Mouse (Mus musculus) left cerebral cortex, postnatal 10 days (tissue): ENCODE measurements around the gene Skida1. TPM values are rescaled to one million over a fixed set of nuclear protein-coding genes. Genes with fewer than 3 reads are reported as not detected.

Source experiments
- DNase-seq, 2 experiments: peaks; one replicate each; pipeline ENCODE4 v3.0.0; 2021 to 2022; ENCODE audit warnings: low spot score in 2 of 2, mixed read lengths in 1 of 2; ENCODE audit errors: extremely low spot score in 1 of 2
- intact Hi-C: fragments of 180-260 bp; cut with DNase I; formaldehyde crosslinking; loops from one replicate; pipeline ENCODE4 v1.15.1; 2025
- total RNA-seq, 2 experiments: library from RNA; stranded (reverse); gene quantifications; 2 replicates each; pipeline ENCODE4 v1.2.3; 2021

The Skida1 gene
- total RNA-seq, 2 experiments from 2014 or later = 6.7 to 8.2 TPM

- intact Hi-C loops = loop anchor here (2.0 to 10.0 kb wide), 2 partner anchors 29 to 617 kb away; partner anchors contain the start of genes Bmi1 and Commd3
Observed at GRCm38 (mm10) chr2:18057336-18058145, 8.7 kb upstream of the Skida1 start.

DNA sequence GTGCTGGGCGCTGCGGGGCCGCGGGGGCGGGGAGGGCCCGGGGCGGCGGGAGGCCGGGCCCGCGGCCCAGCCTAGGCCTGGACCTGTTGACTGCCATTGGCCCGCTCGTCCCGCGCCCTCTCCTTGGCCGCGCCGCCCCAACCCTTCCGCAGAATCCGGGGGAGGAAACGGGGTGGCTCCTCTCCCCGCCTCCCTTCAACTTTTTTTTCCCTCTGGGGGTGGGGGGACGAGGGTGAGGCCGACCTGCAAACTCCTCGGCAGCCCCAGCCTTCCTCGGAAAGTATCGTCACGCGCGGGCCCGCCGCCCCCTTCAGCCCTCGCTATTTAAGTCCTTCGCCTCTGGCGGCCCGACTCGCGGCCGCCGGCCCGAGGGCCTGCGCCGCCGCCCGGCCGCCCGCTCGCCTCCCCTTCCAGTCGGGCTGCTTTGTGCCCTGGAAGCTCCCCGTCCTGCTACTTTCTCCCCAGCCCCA is 8.0 kb upstream of the Skida1 start:
- peak; percentile 87 to 97 for DNase-seq
- intact Hi-C loops = loop anchor here (10.0 kb wide), 1 partner anchor 618 kb away; the partner anchor contains the start of genes Bmi1 and Commd3

More at GRCm38 (mm10) chr2:18057336-18058145, 8.7 kb upstream of the Skida1 start:
- DNase-seq = peak in 1 of 2 experiments; percentile 75

DNA sequence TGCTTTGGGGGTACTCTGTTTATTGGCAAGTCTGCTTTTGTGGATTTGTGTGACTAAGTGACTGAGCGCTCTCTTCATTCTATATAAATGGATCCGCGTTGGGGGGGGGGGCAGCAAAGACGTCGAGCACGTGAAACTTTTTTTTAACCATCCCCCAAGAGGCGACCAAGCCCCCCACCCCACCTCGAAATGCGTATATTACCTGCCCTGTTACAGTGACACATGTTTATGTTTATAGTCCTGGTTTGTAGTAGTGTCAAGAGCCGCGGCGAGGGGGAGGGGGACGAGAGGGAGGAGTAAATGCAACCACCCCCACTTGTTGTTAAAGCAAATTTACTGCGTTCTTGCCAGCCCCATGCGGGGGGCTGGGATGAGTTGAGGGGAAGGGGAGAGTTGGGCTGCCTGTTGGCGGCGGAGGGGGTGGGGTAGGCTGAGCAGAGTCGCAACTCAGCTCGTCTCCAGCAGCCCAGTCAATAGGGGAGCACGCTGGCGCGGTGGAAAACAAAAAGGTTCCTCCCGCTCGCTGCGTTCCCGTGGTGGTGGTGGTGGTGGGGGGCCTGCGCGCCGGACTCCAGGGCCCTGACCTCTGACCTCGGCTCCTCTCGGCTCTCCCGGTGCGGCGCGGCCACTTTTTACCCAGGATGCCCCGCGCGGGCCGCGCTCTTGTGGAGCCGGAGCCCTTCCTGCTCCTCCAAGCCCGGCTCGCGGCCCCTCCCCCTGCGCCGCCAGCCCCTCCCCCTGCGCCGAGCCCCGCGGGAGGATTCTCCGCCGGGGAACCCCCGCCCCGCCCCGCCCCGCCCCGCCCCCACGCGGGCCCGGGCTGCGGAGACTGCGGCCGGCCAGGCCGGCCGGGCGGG is 7.3 kb upstream of the Skida1 start:
- DNase-seq = peak; percentile 83 to 97
- intact Hi-C loops = loop anchor here (10.0 kb wide), 1 partner anchor 619 kb away; the partner anchor contains the start of genes Bmi1 and Commd3

GRCm38 (mm10) chr2:18055016-18055928 is 6.4 kb upstream of the Skida1 start, which contains the start of gene Mllt10:
Gene Mllt10, plus strand, starts transcription at chr2:18055237.
- intact Hi-C loops = loop anchor here (10.0 kb wide), 1 partner anchor 620 kb away; the partner anchor contains the start of genes Bmi1 and Commd3
- no peak for DNase-seq

DNA sequence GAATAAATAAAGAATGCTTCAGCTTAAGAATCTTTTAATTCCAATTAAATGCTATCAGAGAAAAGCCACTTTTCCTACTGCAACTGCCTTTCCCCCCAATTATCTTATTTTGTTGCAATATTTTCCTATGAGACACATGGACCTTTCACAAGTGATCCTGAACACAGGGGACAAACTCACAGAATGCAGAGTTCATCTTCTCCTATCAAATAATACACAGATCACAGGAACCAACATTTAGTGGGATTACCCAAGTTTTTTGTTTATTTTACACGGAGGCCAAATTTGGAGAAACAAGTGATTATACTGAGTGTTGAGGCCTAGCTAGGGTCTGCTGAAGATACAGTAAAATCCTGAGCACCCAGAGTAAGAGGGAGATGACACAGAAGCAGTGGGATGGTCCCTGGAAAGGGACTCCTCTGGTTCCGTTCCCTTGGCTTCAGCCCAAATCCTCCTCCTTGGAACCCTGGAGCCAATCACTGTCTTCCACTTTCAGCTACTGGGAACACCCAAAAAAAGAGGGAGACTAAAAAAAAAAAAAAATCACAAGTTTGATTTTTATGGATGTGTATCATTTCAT is 5.2 kb upstream of the Skida1 start:
- DNase-seq = peak in 1 of 2 experiments; percentile 66
- intact Hi-C loops = loop anchor here (10.0 kb wide), 1 partner anchor 621 kb away; the partner anchor contains the start of genes Bmi1 and Commd3

DNA sequence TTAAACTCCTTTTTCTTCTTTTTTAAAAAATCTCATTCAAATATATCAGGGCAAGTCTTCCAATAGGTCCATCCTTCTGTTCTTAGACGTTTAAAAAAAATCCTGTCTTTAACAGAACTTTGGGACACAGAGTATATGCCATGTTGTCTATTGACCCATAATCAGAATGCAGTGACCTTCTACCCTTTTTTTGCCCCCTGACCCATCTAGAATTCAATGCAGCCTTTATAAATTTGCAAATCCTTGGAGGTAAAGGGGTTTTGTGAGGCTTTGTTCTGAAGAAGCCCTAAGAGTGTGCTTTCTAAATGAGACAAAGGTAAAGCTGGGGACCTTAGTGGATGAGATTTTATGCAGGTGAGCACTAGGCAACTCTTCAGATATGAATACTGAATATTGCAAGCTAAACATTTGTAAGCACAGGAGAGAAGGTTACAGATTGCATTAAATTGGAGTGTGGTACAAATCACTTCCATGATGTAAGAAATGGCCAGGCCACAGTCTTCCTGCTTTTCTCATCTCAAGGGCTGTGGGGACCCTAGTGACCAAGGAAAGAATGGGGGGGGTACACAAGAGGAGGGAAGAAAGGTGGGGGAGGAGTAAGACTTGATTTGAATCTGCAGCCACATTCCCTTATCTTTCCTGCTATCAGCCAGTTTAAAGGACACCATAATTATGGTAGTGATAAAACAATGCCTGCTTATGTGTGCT is 4.5 kb upstream of the Skida1 start:
- DNase-seq = no peak
- intact Hi-C loops = loop anchor here (10.0 kb wide), 1 partner anchor 621 kb away; the partner anchor contains the start of genes Bmi1 and Commd3

- no peak for DNase-seq
- intact Hi-C loops = loop anchor here (10.0 kb wide), 1 partner anchor 622 kb away; the partner anchor contains the start of genes Bmi1 and Commd3
Observed at GRCm38 (mm10) chr2:18052581-18052980, 3.7 kb upstream of the Skida1 start.

GRCm38 (mm10) chr2:18051831-18052170 is 3.0 kb upstream of the Skida1 start:
- intact Hi-C loops = loop anchor here (10.0 kb wide), 1 partner anchor 623 kb away; the partner anchor contains the start of genes Bmi1 and Commd3
- no peak for DNase-seq

- no peak for DNase-seq
- intact Hi-C loops = loop anchor here (10.0 kb wide), 1 partner anchor 624 kb away; the partner anchor contains the start of genes Bmi1 and Commd3
Observed at GRCm38 (mm10) chr2:18051026-18051830, 2.4 kb upstream of the Skida1 start.

DNA sequence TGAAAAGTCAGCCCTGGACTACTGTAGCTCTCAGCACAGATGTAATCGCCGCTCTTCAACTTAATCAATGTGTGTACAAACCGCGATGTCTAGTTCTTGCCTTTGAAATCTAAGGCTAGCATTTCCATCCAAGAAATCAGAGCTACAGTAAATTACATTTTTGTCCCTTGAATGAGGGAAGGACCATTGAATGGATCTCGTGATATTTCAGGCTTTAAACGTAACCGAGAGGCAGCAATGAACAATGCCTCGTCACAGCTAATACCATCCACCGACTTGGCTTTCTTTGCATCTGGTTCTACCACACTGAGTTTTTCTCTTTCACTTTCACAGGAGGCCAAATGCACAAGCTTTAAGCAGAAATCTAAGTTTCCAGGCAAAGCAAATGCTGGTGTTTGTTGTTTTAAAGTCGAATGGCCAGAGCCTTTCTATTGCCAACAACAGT is 1.7 kb upstream of the Skida1 start:
- no peak for DNase-seq
- intact Hi-C loops = loop anchor here (10.0 kb wide), 1 partner anchor 624 kb away; the partner anchor contains the start of genes Bmi1 and Commd3

DNA sequence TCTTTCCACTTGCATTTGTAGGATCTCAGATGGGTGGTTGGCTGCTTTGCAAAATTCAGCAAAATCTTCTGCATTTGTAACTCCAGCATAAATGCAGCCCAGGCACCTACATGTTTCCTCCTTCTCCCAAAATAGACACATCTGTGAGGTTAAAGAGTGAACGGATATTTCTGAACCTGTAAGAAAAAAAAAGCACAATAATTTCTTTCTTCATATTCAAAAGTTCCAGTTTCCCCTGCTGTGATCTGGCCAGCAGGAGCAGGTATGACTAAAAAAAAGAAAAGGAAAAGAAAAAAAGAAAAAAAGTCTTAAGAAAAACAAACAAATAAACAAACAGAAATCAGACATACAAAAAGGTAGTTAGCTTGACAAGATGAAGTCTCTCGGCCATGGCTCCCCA is 1.2 kb upstream of the Skida1 start:
- no peak for DNase-seq
- intact Hi-C loops = loop anchor here (10.0 kb wide), 1 partner anchor 625 kb away; the partner anchor contains the start of genes Bmi1 and Commd3

DNA sequence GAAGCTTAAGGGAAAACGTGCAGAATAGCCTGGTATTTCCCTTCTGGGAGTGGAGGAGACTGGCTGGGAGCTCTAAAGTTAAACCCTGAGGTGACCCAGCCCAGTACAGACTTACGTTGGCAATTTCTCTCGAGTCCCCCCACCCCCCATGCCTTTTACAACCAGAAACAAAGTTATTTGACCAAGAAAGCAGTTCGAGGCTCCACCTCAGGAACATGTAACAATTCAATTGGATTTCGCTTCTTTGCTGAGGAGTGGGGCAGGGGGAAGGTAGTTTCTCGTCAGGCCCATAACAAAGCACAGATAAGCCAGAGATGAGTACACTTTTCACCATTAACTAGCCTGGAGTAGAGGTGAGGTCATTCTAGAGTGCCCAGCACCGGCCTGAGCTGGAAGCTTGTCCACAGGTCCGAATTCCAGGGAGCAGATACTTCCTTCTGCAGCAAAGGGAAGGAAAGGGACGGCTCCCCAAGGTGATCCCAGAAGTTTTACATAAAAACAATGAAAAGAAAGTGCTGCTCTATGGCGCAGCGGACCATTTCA is 499 bp upstream of the Skida1 start:
- intact Hi-C loops = no loop called here
- DNase-seq = no peak

DNA sequence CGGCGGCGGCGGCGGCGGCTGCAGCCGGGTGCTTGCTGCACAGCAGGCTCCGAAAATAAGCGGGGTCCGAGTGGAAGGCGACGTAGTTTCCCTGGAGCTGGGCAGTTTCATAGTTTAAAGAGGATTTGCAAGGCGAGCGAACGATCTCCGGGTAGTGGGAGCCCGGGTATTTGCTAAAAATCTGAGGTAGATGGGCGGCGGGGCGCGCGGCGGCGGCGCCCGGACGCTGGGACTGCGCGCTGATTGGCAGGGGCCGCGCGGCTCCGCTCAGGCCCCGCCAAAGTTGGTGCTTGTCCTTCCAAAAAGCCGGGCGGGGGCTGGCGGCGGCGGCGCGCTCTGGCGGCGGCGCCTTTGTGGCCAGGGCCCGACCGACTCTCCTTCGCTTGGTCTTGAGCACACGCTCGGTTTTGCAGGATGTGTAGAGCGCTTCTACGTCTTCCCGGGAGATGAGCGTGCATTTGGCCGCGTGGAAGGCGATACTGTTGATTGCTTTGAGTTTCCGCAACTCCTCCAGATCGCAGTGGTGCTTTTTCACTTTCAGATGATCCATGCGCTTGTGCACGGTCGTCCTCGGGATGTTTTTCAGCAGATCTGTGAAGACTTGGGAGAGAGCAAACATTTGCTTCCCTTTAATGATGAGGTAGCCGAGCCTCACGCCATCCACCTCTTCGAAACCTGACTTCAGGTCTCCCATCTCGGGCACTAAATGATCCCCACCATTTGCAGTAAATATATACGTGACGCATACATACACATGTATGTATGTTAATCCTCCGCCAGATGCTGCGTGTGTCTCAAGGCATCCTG is 1.0 kb downstream of the Skida1 start:
- DNase-seq = peak in 1 of 2 experiments; percentile 89
- intact Hi-C loops = no loop called here

- intact Hi-C loops = no loop called here
- DNase-seq = peak in 1 of 2 experiments; percentile 87
Observed at GRCm38 (mm10) chr2:18046758-18047645, 1.8 kb downstream of the Skida1 start.
